Mouse (Mus musculus) olfactory bulb, adult 2 months (tissue): Measurements from ENCODE around the gene Vamp2.

Experiments used
- CTCF ChIP-seq: fragments of 200-500 bp; IDR thresholded peaks from 2 replicates; pipeline ENCODE4 v1.5.1; 2012; ENCODE audit warnings: low read depth, mild to moderate bottlenecking, low read length, moderate library complexity; ENCODE audit not compliant: insufficient read depth
- POLR2A ChIP-seq: fragments of 200-500 bp; IDR thresholded peaks from 2 replicates; pipeline ENCODE4 v1.6.1; 2012; ENCODE audit warnings: mild to moderate bottlenecking, low read depth, low read length, moderate library complexity; ENCODE audit not compliant: insufficient read depth

DNA sequence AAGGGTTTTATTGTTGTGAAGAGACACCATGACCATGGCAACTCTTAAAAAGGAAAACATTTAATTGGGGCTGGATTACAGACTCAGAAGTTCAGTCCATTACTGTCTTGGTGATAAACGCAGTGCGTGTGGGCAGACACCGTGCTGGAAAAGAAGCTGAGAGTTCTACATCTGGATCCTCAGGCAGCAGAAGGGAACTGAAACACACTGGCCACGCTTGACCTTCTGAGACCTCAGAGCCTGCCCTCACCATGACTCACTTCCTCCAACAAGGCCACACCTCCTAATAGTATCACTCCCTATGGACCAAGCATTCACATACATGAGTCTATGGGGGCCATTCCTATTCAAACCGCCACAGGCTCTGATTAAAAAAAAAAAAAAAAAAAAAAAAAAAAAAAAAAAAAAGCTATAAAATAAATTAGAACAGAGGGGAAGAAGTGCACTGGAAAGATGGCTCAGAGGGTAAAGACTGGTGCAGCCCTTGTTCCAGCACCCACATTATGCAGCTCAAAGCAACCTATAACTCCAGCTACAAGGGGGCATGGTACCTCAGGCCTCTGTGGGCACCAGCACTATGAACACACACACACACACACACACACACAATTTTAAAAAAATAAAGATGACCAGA is 9.4 kb upstream of the Vamp2 start:
- TF ChIP-seq CTCF = no peak
- TF ChIP-seq POLR2A = no peak
